In the genomic region with DNA sequence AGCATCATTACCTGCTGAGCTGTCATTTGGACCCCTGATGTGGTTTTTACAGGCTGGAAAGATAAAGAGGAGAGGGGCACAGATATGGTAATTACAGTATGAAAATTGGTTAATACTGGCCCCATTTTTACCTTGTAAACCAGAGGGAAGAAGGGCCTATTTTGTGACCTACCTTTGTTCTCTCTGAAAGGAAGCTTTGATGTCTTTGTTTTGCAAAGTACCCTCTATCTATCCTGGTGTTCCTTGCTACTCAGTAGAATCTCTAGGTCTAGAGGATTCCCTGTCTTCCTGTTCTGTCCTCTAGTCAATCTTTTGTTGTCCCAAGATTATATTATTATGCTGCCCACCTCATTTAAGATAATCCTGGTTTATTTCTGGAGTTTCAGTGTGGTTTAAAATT, we compare ENCODE assay signal across 27 mouse cellular contexts. TPM values are rescaled to one million over a fixed set of nuclear protein-coding genes. Genes with fewer than 3 reads are reported as not detected.
DNase-seq lines count a peak whose midpoint lies in the region; ATAC-seq and TF ChIP-seq lines count a peak whose summit lies in the region.
"Had no signal": no experiment of that assay in that cellular context is flagged by ENCODE, and none has a peak within 500 bp of the region (broad histone marks: within the 10 kb centered on the region; RNA-seq: fewer than 3 reads in every experiment).

No protein-coding gene starts in this region.

- peaks cover 12% of the 10 kb centered on the region for H3K36me3 ChIP-seq in forebrain, embryonic 12.5 days (replicated peaks)
- H3K36me3 ChIP-seq in forebrain, embryonic 15.5 days = no peaks in the 10 kb centered on the region
- H3K36me3 ChIP-seq in hindbrain, postnatal 0 days (ENCODE audit: insufficient read depth, low read length) = no peaks in the 10 kb centered on the region
- H3K36me3 ChIP-seq in hindbrain, embryonic 11.5 days (ENCODE audit: control insufficient read depth, insufficient read depth, low read length) = no peaks in the 10 kb centered on the region
- peaks cover 5% of the 10 kb centered on the region; the same call in 1 of the 2 replicates for H3K36me3 ChIP-seq in midbrain, embryonic 14.5 days (ENCODE audit: control insufficient read depth, insufficient read depth, low read length)
- no peaks in the 10 kb centered on the region for H3K36me3 ChIP-seq in midbrain, embryonic 16.5 days (ENCODE audit: control insufficient read depth, insufficient read depth, low read length)
- H3K36me3 ChIP-seq: embryonic facial prominence, embryonic 15.5 days; intestine, embryonic 15.5 days; neural tube, embryonic 15.5 days; stomach, embryonic 15.5 days had no signal

- no peak for ATAC-seq in forebrain, embryonic 12.5 days (ENCODE audit: low FRiP score)
- no peak for ATAC-seq in forebrain, embryonic 15.5 days (replicated peaks)
- no peak for ATAC-seq in hindbrain, postnatal 0 days
- ATAC-seq in hindbrain, embryonic 11.5 days (ENCODE audit: low FRiP score) = no peak
- no peak for ATAC-seq in midbrain, embryonic 14.5 days (ENCODE audit: low FRiP score, low TSS enrichment)
- no peak for ATAC-seq in midbrain, embryonic 16.5 days
- ATAC-seq: activated CD4-positive, CD25-positive, alpha-beta regulatory T cell, adult 4 months; hindbrain, embryonic 16.5 days; intestine, embryonic 15.5 days had no signal

- H3K4me1 ChIP-seq in forebrain, embryonic 12.5 days = peaks cover 44% of the 10 kb centered on the region
- H3K4me1 ChIP-seq in forebrain, embryonic 15.5 days = peaks cover 49% of the 10 kb centered on the region
- peaks cover 18% of the 10 kb centered on the region for H3K4me1 ChIP-seq in hindbrain, postnatal 0 days (ENCODE audit: insufficient read depth, low read length)
- no peaks in the 10 kb centered on the region; the same call in 1 of the 2 replicates for H3K4me1 ChIP-seq in hindbrain, embryonic 11.5 days (replicated peaks; ENCODE audit: control insufficient read depth, insufficient read depth, low read length)
- peaks cover 43% of the 10 kb centered on the region for H3K4me1 ChIP-seq in midbrain, embryonic 14.5 days (ENCODE audit: control insufficient read depth, insufficient read depth, low read length)
- H3K4me1 ChIP-seq in midbrain, embryonic 16.5 days (ENCODE audit: control insufficient read depth, insufficient read depth, low read length) = peaks cover 36% of the 10 kb centered on the region

- intact Hi-C loops in left cerebral cortex, postnatal 10 days (cut with DNase I) = no loop called here

- no peaks in the 10 kb centered on the region for H3K9me3 ChIP-seq in forebrain, embryonic 12.5 days
- no peaks in the 10 kb centered on the region for H3K9me3 ChIP-seq in forebrain, embryonic 15.5 days
- H3K9me3 ChIP-seq in hindbrain, postnatal 0 days (ENCODE audit: low read length) = no peaks in the 10 kb centered on the region
- no peaks in the 10 kb centered on the region for H3K9me3 ChIP-seq in hindbrain, embryonic 11.5 days (ENCODE audit: control insufficient read depth, low read length)
- H3K9me3 ChIP-seq in midbrain, embryonic 14.5 days (ENCODE audit: control insufficient read depth, low read length) = no peaks in the 10 kb centered on the region
- H3K9me3 ChIP-seq in midbrain, embryonic 16.5 days (replicated peaks; ENCODE audit: control insufficient read depth, low read length, poor library complexity, severe bottlenecking) = no peaks in the 10 kb centered on the region
- H3K9me3 ChIP-seq: embryonic facial prominence, embryonic 10.5 days; embryonic facial prominence, embryonic 15.5 days; heart, embryonic 13.5 days; intestine, embryonic 15.5 days; lung, embryonic 15.5 days; neural tube, embryonic 15.5 days; stomach, embryonic 15.5 days had no signal

- H3K4me2 ChIP-seq in forebrain, embryonic 12.5 days = 0 out of 2 replicates have a peak overlapping the region, but pooled peaks have one; percentile 11
- no peak overlapping the region; the same call in 1 of the 2 replicates for H3K4me2 ChIP-seq in forebrain, embryonic 15.5 days (replicated peaks)
- H3K4me2 ChIP-seq in hindbrain, postnatal 0 days (ENCODE audit: low read depth, low read length) = 0 out of 2 replicates have a peak overlapping the region, but pooled peaks have one; percentile 1
- H3K4me2 ChIP-seq in hindbrain, embryonic 11.5 days (replicated peaks; ENCODE audit: low read depth, low read length) = no peak overlapping the region
- H3K4me2 ChIP-seq in midbrain, embryonic 14.5 days (ENCODE audit: low read length) = no peak overlapping the region
- no peak overlapping the region for H3K4me2 ChIP-seq in midbrain, embryonic 16.5 days (ENCODE audit: low read length)
- H3K4me2 ChIP-seq: embryonic facial prominence, embryonic 15.5 days; heart, embryonic 13.5 days; intestine, embryonic 15.5 days; lung, embryonic 15.5 days; neural tube, embryonic 15.5 days; stomach, embryonic 15.5 days had no signal

- no peak overlapping the region for H3K9ac ChIP-seq in forebrain, embryonic 12.5 days
- H3K9ac ChIP-seq in forebrain, embryonic 15.5 days (replicated peaks) = no peak overlapping the region
- no peak overlapping the region for H3K9ac ChIP-seq in hindbrain, postnatal 0 days (replicated peaks; ENCODE audit: low read length)
- no peak overlapping the region for H3K9ac ChIP-seq in hindbrain, embryonic 11.5 days (ENCODE audit: low read depth, low read length)
- H3K9ac ChIP-seq in midbrain, embryonic 14.5 days (replicated peaks; ENCODE audit: low read length) = no peak overlapping the region
- H3K9ac ChIP-seq in midbrain, embryonic 16.5 days (ENCODE audit: low read depth, low read length) = no peak overlapping the region
- H3K9ac ChIP-seq: embryonic facial prominence, embryonic 15.5 days; heart, embryonic 13.5 days; intestine, embryonic 15.5 days; lung, embryonic 15.5 days; neural tube, embryonic 15.5 days; stomach, embryonic 15.5 days had no signal

- no peak overlapping the region for H3K27ac ChIP-seq in forebrain, embryonic 12.5 days
- H3K27ac ChIP-seq in forebrain, embryonic 15.5 days (replicated peaks) = no peak overlapping the region
- no peak overlapping the region for H3K27ac ChIP-seq in hindbrain, postnatal 0 days
- H3K27ac ChIP-seq in hindbrain, embryonic 11.5 days (ENCODE audit: low read depth, low read length) = no peak overlapping the region
- peak overlapping the region; percentile 38; the same call in 1 of the 2 replicates for H3K27ac ChIP-seq in midbrain, embryonic 14.5 days (replicated peaks; ENCODE audit: low read depth, low read length)
- H3K27ac ChIP-seq in midbrain, embryonic 16.5 days (ENCODE audit: low read length) = no peak overlapping the region
- H3K27ac ChIP-seq: embryonic facial prominence, embryonic 10.5 days; embryonic facial prominence, embryonic 15.5 days; heart, embryonic 13.5 days; intestine, embryonic 15.5 days; lung, embryonic 15.5 days; stomach, embryonic 15.5 days had no signal

- no peak overlapping the region for H3K4me3 ChIP-seq in forebrain, embryonic 12.5 days (replicated peaks)
- H3K4me3 ChIP-seq in forebrain, embryonic 15.5 days = no peak overlapping the region
- no peak overlapping the region for H3K4me3 ChIP-seq in hindbrain, postnatal 0 days (ENCODE audit: low read length)
- no peak overlapping the region for H3K4me3 ChIP-seq in hindbrain, embryonic 11.5 days (ENCODE audit: low read depth, low read length)
- H3K4me3 ChIP-seq in midbrain, embryonic 14.5 days (replicated peaks; ENCODE audit: low read depth, low read length) = no peak overlapping the region
- no peak overlapping the region for H3K4me3 ChIP-seq in midbrain, embryonic 16.5 days (ENCODE audit: low read depth, low read length)
- H3K4me3 ChIP-seq: embryonic facial prominence, embryonic 10.5 days; embryonic facial prominence, embryonic 15.5 days; heart, embryonic 13.5 days; intestine, embryonic 15.5 days; lung, embryonic 15.5 days; neural tube, embryonic 15.5 days; stomach, embryonic 15.5 days had no signal

- TF ChIP-seq CTCF in hindbrain, postnatal 0 days (IDR thresholded peaks at IDR 0.05; ENCODE audit: low read depth) = no peak

- no peak for DNase-seq in hindbrain, postnatal 0 days (ENCODE audit: low spot score)
- DNase-seq in hindbrain, embryonic 11.5 days (ENCODE audit: low spot score) = no peak
- DNase-seq in midbrain, embryonic 14.5 days = no peak
- peak; percentile 72 for DNase-seq in ZHBTc4 (ENCODE audit: low read depth, low spot score)
- DNase-seq in left cerebral cortex, postnatal 10 days (ENCODE audit: extremely low spot score in 1 of 2, low spot score in 2 of 2) = no peak
- DNase-seq: adrenal gland, adult 2 months; adrenal gland, postnatal 36 days; cerebellum, adult 2 months; cerebellum, postnatal 14 days; gastrocnemius, postnatal 10 days; kidney, adult 9 months; kidney, postnatal 10 days; layer of hippocampus, adult 9-11 months; right cerebral cortex, postnatal 25 days; thymus, postnatal 14 days had no signal

- H3K27me3 ChIP-seq in forebrain, embryonic 12.5 days = no peaks in the 10 kb centered on the region
- no peaks in the 10 kb centered on the region for H3K27me3 ChIP-seq in forebrain, embryonic 15.5 days
- H3K27me3 ChIP-seq in hindbrain, postnatal 0 days (ENCODE audit: insufficient read depth, low read length) = no peaks in the 10 kb centered on the region
- no peaks in the 10 kb centered on the region for H3K27me3 ChIP-seq in hindbrain, embryonic 11.5 days (ENCODE audit: control insufficient read depth, insufficient read depth, low read length)
- H3K27me3 ChIP-seq in midbrain, embryonic 14.5 days (ENCODE audit: control insufficient read depth, insufficient read depth, low read length) = no peaks in the 10 kb centered on the region
- H3K27me3 ChIP-seq in midbrain, embryonic 16.5 days (ENCODE audit: control insufficient read depth, insufficient read depth, low read depth, low read length) = no peaks in the 10 kb centered on the region
- H3K27me3 ChIP-seq: embryonic facial prominence, embryonic 15.5 days; heart, embryonic 13.5 days; intestine, embryonic 15.5 days; lung, embryonic 15.5 days; neural tube, embryonic 15.5 days; stomach, embryonic 15.5 days had no signal

RNA-seq across cellular contexts. Expression of a gene that starts 5.5 kb away (rescaled TPM):
- 129 and 134 TPM in 2 replicates for polyA plus RNA-seq in forebrain, embryonic 12.5 days (2016; fragmentation: Nextera tagmentation; extraction: Ambion mirVana)
- 90.4 and 92.3 TPM in 2 replicates for polyA plus RNA-seq in forebrain, embryonic 15.5 days (2015; fragmentation: Nextera tagmentation; extraction: Ambion mirVana)
- 76.2 and 81.1 TPM in 2 replicates for total RNA-seq in hindbrain, postnatal 0 days (2014; rRNA removed)
- 64.0 and 69.4 TPM in 2 replicates for polyA plus RNA-seq in hindbrain, postnatal 0 days (2015; fragmentation: Nextera tagmentation; extraction: Ambion mirVana)
- 95.3 and 104 TPM in 2 replicates for polyA plus RNA-seq in hindbrain, embryonic 11.5 days (2014; fragmentation: Nextera tagmentation; extraction: Ambion mirVana)
- polyA plus RNA-seq in midbrain, embryonic 14.5 days (2014; fragmentation: Nextera tagmentation; extraction: Ambion mirVana) = 91.3 and 119 TPM in 2 replicates
- 75.9 and 84.5 TPM in 2 replicates for polyA plus RNA-seq in midbrain, embryonic 16.5 days (2015; fragmentation: Nextera tagmentation; extraction: Ambion mirVana)
- total RNA-seq in left cerebral cortex, postnatal 10 days (2021) = 100 to 1,000 TPM; 157 to 158 TPM

RNA-seq across cellular contexts. Expression of a gene that starts 43.4 kb away (rescaled TPM):
- 52.5 and 58.5 TPM in 2 replicates for polyA plus RNA-seq in forebrain, embryonic 12.5 days (2016; fragmentation: Nextera tagmentation; extraction: Ambion mirVana)
- polyA plus RNA-seq in forebrain, embryonic 15.5 days (2015; fragmentation: Nextera tagmentation; extraction: Ambion mirVana) = 69.5 and 72.3 TPM in 2 replicates
- total RNA-seq in hindbrain, postnatal 0 days (2014; rRNA removed) = 59.9 and 67.0 TPM in 2 replicates
- 71.7 and 83.9 TPM in 2 replicates for polyA plus RNA-seq in hindbrain, postnatal 0 days (2015; fragmentation: Nextera tagmentation; extraction: Ambion mirVana)
- 40.2 and 44.9 TPM in 2 replicates for polyA plus RNA-seq in hindbrain, embryonic 11.5 days (2014; fragmentation: Nextera tagmentation; extraction: Ambion mirVana)
- polyA plus RNA-seq in midbrain, embryonic 14.5 days (2014; fragmentation: Nextera tagmentation; extraction: Ambion mirVana) = 64.4 and 70.3 TPM in 2 replicates
- 69.1 and 71.5 TPM in 2 replicates for polyA plus RNA-seq in midbrain, embryonic 16.5 days (2015; fragmentation: Nextera tagmentation; extraction: Ambion mirVana)
- 100 to 1,000 TPM in 1 of 2 experiments, 10 to 100 TPM in 1; 99.6 to 113 TPM for total RNA-seq in left cerebral cortex, postnatal 10 days (2021)

Comparison
In these comparisons a context has a peak if more than half of its experiments do, and no peak if none do; other contexts are left out.
1. H3K4me2 ChIP-seq: peak in forebrain, embryonic 12.5 days (single experiment) and hindbrain, postnatal 0 days (single experiment); none in forebrain, embryonic 15.5 days (single experiment), hindbrain, embryonic 11.5 days (single experiment), midbrain, embryonic 14.5 days (single experiment) and midbrain, embryonic 16.5 days (single experiment).